Mouse (Mus musculus) liver, embryonic 14.5 days (tissue): Measurements from ENCODE around the gene Afp.

Experiments
- CTCF ChIP-seq: IDR thresholded peaks from 2 replicates; pipeline ENCODE4 v1.5.1; 2016; ENCODE audit warnings: antibody characterized with exemption, low read depth, control low read depth
- EP300 ChIP-seq: IDR thresholded peaks from 2 replicates; pipeline ENCODE4 v1.6.1; 2016; ENCODE audit warnings: antibody characterized with exemption, low read depth

- TF ChIP-seq CTCF, result no peak
- TF ChIP-seq EP300, result no peak
These were observed 13.8 kb upstream of the Afp start for GRCm38 (mm10) chr5:90476741-90477140.
